Mouse (Mus musculus): Measurements from ENCODE around the gene Kcnq1.

Gene Kcnq1

GRCm38 (mm10) chr7:143328185-143328915 is 222.2 kb downstream of the Kcnq1 start:
- DNase-seq: no peak

GRCm38 (mm10) chr7:143329110-143329810 is 223.1 kb downstream of the Kcnq1 start:
- DNase-seq: peak; percentile 8

- DNase-seq: no peak
These were observed 226.9 kb downstream of the Kcnq1 start for GRCm38 (mm10) chr7:143333040-143333439.

GRCm38 (mm10) chr7:143333604-143334003 is 227.4 kb downstream of the Kcnq1 start:
- DNase-seq: no peak

- DNase-seq: no peak
These were observed 232.5 kb downstream of the Kcnq1 start for GRCm38 (mm10) chr7:143338690-143339089.

GRCm38 (mm10) chr7:143340601-143341281 is 234.6 kb downstream of the Kcnq1 start:
- no peak for DNase-seq

- DNase-seq: no peak
These were observed 235.3 kb downstream of the Kcnq1 start for GRCm38 (mm10) chr7:143341301-143341980.

- DNase-seq: no peak
These were observed 237.7 kb downstream of the Kcnq1 start for GRCm38 (mm10) chr7:143343781-143344306.

- no peak for DNase-seq
These were observed 243.1 kb downstream of the Kcnq1 start for GRCm38 (mm10) chr7:143349287-143349686.

GRCm38 (mm10) chr7:143349848-143350247 is 243.7 kb downstream of the Kcnq1 start:
- no peak for DNase-seq

GRCm38 (mm10) chr7:143355831-143356230 is 249.7 kb downstream of the Kcnq1 start:
- no peak for DNase-seq

GRCm38 (mm10) chr7:143357109-143357508 is 250.9 kb downstream of the Kcnq1 start:
- no peak for DNase-seq

GRCm38 (mm10) chr7:143357831-143358230 is 251.7 kb downstream of the Kcnq1 start:
- DNase-seq: no peak

- no peak for DNase-seq
These were observed 253.6 kb downstream of the Kcnq1 start for GRCm38 (mm10) chr7:143359762-143360161.

GRCm38 (mm10) chr7:143360776-143361175 is 254.6 kb downstream of the Kcnq1 start:
- DNase-seq: no peak

- DNase-seq: no peak
These were observed 258.1 kb downstream of the Kcnq1 start for GRCm38 (mm10) chr7:143364092-143364832.

GRCm38 (mm10) chr7:143364969-143365839 is 259.0 kb downstream of the Kcnq1 start:
- no peak for DNase-seq

GRCm38 (mm10) chr7:143367366-143368266 is 261.5 kb downstream of the Kcnq1 start:
- no peak for DNase-seq

- no peak for DNase-seq
These were observed 262.1 kb downstream of the Kcnq1 start for GRCm38 (mm10) chr7:143368267-143368643.

GRCm38 (mm10) chr7:143371336-143371735 is 265.2 kb downstream of the Kcnq1 start:
- DNase-seq: no peak
